Mouse (Mus musculus): ENCODE results near the gene Cblc.

DNA sequence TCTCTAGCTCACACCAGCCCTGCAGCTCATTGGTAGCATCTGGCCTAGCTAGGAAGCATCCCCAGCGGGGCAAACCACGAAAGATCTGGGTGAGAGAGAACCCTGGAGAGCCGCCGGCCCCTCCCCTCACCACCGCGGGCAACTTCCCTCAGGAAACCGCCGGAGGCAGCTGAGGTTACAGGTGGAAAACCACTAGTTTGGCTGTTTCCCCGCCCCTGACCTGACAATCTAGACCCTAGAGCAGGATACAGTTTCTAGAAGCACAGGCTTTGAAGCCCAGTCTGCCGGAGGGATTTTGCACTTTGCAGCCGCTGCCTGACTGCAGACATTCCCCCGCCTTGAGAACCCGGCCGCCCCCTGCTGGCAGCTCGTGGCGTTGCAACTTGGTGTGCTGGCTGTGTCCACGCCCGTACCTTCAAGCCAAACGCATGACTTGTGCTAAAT, 6.7 kb downstream of the Cblc start:
- no peak for TF ChIP-seq POLR2A (IDR thresholded peaks at IDR 0.05; ENCODE audit: low read depth, low read length)
- TF ChIP-seq CTCF (IDR thresholded peaks at IDR 0.05; ENCODE audit: borderline replicate concordance, insufficient read depth, low read length), result peak; percentile 93

All from embryonic fibroblast, embryonic 13.5 days (primary cell).